Mouse (Mus musculus) c-Kit-positive CD71-negative TER-119-negative erythroid progenitor cells, embryonic 14.5 days (primary cell): Measurements from ENCODE around the gene Eps8l1.

Source experiments
- DNase-seq: peaks from one replicate; pipeline ENCODE4 v3.0.0-alpha.2; 2013; ENCODE audit warnings: low read depth

Eps8l1 gene

GRCm38 (mm10) chr7:4478021-4478795, 17.7 kb downstream of the Eps8l1 start:
- no peak for DNase-seq

GRCm38 (mm10) chr7:4478796-4479291, 18.4 kb downstream of the Eps8l1 start:
- DNase-seq: no peak

GRCm38 (mm10) chr7:4479674-4480073, 19.2 kb downstream of the Eps8l1 start:
- DNase-seq: no peak

- no peak for DNase-seq
Measured at GRCm38 (mm10) chr7:4482281-4482680, 21.8 kb downstream of the Eps8l1 start.

GRCm38 (mm10) chr7:4491308-4491707, 30.8 kb downstream of the Eps8l1 start:
- DNase-seq: no peak

- DNase-seq: no peak
Measured at GRCm38 (mm10) chr7:4492284-4493224, 32.1 kb downstream of the Eps8l1 start.

- no peak for DNase-seq
Measured at GRCm38 (mm10) chr7:4493991-4494390, 33.5 kb downstream of the Eps8l1 start.

- DNase-seq: no peak
Measured at GRCm38 (mm10) chr7:4496468-4496867, 36.0 kb downstream of the Eps8l1 start.

GRCm38 (mm10) chr7:4497271-4497903, 36.9 kb downstream of the Eps8l1 start:
- DNase-seq: no peak

- DNase-seq: no peak
Measured at GRCm38 (mm10) chr7:4498251-4498650, 37.8 kb downstream of the Eps8l1 start.

- no peak for DNase-seq
Measured at GRCm38 (mm10) chr7:4499034-4499433, 38.6 kb downstream of the Eps8l1 start.

- no peak for DNase-seq
Measured at GRCm38 (mm10) chr7:4500892-4501471, 40.5 kb downstream of the Eps8l1 start.

- DNase-seq: peak; percentile 80
Measured at GRCm38 (mm10) chr7:4501558-4502397, 41.3 kb downstream of the Eps8l1 start, which contains the start of gene Ppp1r12c. Gene Ppp1r12c, minus strand, starts transcription at chr7:4501680.

- no peak for DNase-seq
Measured at GRCm38 (mm10) chr7:4502421-4503090, 42.1 kb downstream of the Eps8l1 start.

GRCm38 (mm10) chr7:4503100-4503499, 42.6 kb downstream of the Eps8l1 start:
- no peak for DNase-seq

GRCm38 (mm10) chr7:4503858-4504257, 43.4 kb downstream of the Eps8l1 start:
- no peak for DNase-seq

- DNase-seq: no peak
Measured at GRCm38 (mm10) chr7:4504646-4505435, 44.4 kb downstream of the Eps8l1 start.

- DNase-seq: no peak
Measured at GRCm38 (mm10) chr7:4507220-4507619, 46.7 kb downstream of the Eps8l1 start.

- no peak for DNase-seq
Measured at GRCm38 (mm10) chr7:4508062-4508738, 47.7 kb downstream of the Eps8l1 start.
